Mouse (Mus musculus): ENCODE data around the gene Fam222a. TPM values are rescaled to one million over a fixed set of nuclear protein-coding genes. Genes with fewer than 3 reads are reported as not detected.

Gene Fam222a
- total RNA-seq (2015; ENCODE audit: low replicate concordance) (1.2 TPM in 1 of 2 replicates, not detected in the other), total RNA-seq (2017; ENCODE audit: low replicate concordance) (not detected in 2 replicates)

GRCm38 (mm10) chr5:114567565-114568197 lies at the start of gene Fam222a:
TSS of gene Fam222a (plus strand) at chr5:114568016.
- no peak for ATAC-seq (replicated peaks; ENCODE audit: low FRiP score, poor library complexity, severe bottlenecking)

- no peak for ATAC-seq (replicated peaks; ENCODE audit: low FRiP score, poor library complexity, severe bottlenecking)
These were observed 39.5 kb upstream of the Fam222a start for GRCm38 (mm10) chr5:114528355-114528754.

DNA sequence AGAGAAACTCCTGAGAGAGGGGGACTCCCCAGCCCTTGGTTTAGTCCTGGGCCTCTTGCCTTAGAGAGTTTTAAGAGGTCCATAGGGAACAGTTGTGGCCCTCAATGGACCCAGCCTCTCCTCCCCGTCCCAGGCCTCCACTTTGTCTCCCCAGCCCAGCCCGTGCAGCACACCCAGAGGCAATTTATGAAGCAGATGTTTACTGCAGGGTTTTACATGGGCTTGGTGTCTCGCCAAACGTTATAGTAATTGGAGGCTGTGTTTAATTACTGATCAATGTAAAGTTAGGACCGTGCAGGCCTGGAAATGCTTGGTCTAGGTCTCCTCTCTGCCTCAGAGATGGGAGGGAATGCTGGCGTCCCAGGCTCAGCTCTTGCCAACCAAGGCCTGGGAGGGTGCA lies 37.5 kb upstream of the Fam222a start:
- ATAC-seq (replicated peaks; ENCODE audit: low FRiP score, poor library complexity, severe bottlenecking) = no peak

GRCm38 (mm10) chr5:114532055-114532454 lies 35.8 kb upstream of the Fam222a start:
- no peak for ATAC-seq (replicated peaks; ENCODE audit: low FRiP score, poor library complexity, severe bottlenecking)

DNA sequence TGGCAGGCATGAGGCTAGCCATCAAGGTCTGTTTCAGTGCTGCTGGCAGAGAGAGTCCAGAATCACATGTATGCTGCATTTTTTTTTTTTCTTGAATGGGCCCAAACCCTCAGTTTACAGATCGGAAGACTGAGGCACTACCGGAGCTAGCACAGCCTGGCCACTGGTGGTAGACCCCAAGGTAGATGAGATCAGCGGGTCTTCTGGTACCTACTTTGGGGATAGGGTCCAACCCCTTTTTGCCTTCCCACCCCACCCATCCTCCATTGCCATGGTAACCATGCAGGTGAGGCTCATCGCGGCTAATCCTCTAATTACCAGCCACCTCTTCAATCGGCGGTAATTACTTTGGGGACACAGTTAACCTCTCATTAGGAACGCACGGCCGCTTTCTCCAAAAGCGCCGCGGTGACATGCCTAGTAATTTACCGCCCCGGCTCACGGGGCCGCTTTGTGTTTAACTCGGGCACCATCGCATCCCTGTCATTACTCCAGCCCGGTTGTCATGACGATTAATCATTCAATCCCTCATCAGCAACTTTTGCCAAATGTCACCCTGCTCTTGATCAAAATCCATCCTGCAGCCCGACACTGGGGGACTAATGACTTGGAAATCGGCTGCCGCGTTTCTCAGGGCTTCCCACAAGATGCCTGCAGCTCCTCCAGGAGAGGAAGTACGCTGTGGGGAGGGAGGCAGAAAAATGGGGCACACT lies 30.4 kb upstream of the Fam222a start:
- no peak for ATAC-seq (replicated peaks; ENCODE audit: low FRiP score, poor library complexity, severe bottlenecking)

GRCm38 (mm10) chr5:114538021-114538405 lies 29.8 kb upstream of the Fam222a start:
- ATAC-seq (replicated peaks; ENCODE audit: low FRiP score, poor library complexity, severe bottlenecking) = no peak

DNA sequence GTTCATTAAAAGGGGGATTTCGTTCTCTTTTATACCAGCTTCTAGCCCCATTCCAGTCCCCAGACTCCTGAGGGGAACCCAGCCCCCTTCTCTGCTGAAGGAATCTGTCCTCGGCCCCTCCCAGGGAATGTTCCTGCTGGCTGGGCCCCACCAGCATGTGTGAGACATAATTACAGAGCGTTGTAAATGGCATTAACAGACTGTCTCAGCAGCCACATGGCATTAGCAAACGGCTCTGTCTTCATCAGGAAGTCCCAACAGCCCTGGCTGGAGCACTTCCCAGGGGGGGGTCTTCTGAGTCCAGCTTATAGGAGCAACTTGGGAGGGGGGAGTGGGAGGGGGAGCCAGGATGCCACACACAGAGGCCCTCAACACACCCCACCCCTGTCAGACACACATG lies 29.1 kb upstream of the Fam222a start:
- no peak for ATAC-seq (replicated peaks; ENCODE audit: low FRiP score, poor library complexity, severe bottlenecking)

DNA sequence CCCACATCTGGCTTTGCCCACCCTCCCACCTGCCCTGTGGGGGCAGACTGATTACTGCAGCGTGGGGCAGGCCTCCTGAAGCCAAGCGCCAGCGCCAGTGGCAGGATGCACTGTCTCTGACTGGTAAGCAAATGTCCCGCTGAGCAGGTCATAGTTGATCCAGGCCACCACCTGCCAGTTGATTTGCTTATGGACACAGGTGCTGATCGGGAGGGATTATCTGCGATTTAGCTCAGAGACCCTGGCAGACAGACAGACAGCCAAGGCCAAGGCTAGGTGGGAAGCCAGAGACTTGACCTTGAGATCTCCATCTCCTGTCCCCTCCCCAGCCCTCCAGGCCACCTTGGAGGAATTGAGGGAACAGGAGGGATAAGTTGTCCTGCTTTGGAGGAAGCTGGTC lies 28.1 kb upstream of the Fam222a start:
- no peak for ATAC-seq (replicated peaks; ENCODE audit: low FRiP score, poor library complexity, severe bottlenecking)

- ATAC-seq (replicated peaks; ENCODE audit: low FRiP score, poor library complexity, severe bottlenecking) = no peak
These were observed 26.0 kb upstream of the Fam222a start for GRCm38 (mm10) chr5:114541656-114542445.

- no peak for ATAC-seq (replicated peaks; ENCODE audit: low FRiP score, poor library complexity, severe bottlenecking)
These were observed 24.2 kb upstream of the Fam222a start for GRCm38 (mm10) chr5:114543656-114544055.

DNA sequence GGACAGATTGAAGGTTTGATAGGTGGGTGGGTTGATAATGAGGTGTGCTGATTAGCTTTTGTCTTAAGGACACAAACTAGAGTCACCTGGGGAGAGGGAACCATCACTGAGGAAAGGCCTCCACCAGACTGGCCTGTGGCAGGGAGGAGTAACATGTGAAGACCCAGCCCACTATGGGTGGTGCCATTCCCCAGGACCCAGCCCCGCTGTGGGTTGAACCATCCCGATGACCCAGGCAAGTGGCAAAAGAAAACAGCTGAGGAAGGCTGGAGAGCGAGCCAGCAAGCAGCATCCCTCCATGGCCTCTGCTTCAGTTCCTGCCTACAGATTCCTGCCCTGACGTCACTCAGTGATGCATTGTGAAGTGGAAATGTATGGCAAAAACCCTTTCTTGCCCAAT lies 23.6 kb upstream of the Fam222a start:
- no peak for ATAC-seq (replicated peaks; ENCODE audit: low FRiP score, poor library complexity, severe bottlenecking)

GRCm38 (mm10) chr5:114545076-114545475 lies 22.7 kb upstream of the Fam222a start:
- ATAC-seq (replicated peaks; ENCODE audit: low FRiP score, poor library complexity, severe bottlenecking) = no peak

DNA sequence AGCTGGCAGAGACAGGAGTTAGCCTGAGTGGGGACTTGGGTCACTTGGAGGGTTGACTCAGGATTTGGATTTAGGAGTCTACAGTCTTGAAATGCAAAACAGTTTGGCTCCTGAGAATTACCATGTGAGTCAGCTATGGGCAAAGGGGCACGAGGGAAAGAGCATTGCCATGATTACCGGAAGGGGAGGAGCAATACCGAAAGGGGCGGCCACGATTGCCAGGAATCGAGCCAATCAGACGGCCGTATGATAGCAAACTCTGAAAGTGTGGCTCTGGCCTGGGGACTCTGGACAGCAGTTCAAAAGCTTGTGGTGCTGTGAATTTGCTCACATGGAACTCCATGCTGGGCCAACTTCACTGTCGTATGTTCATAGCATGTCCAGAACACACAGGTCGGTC lies 18.8 kb upstream of the Fam222a start:
- no peak for ATAC-seq (replicated peaks; ENCODE audit: low FRiP score, poor library complexity, severe bottlenecking)

- no peak for ATAC-seq (replicated peaks; ENCODE audit: low FRiP score, poor library complexity, severe bottlenecking)
These were observed 18.0 kb upstream of the Fam222a start for GRCm38 (mm10) chr5:114549770-114550169.

GRCm38 (mm10) chr5:114550431-114550830 lies 17.4 kb upstream of the Fam222a start:
- no peak for ATAC-seq (replicated peaks; ENCODE audit: low FRiP score, poor library complexity, severe bottlenecking)

- ATAC-seq (replicated peaks; ENCODE audit: low FRiP score, poor library complexity, severe bottlenecking) = no peak
These were observed 16.8 kb upstream of the Fam222a start for GRCm38 (mm10) chr5:114550886-114551492.

DNA sequence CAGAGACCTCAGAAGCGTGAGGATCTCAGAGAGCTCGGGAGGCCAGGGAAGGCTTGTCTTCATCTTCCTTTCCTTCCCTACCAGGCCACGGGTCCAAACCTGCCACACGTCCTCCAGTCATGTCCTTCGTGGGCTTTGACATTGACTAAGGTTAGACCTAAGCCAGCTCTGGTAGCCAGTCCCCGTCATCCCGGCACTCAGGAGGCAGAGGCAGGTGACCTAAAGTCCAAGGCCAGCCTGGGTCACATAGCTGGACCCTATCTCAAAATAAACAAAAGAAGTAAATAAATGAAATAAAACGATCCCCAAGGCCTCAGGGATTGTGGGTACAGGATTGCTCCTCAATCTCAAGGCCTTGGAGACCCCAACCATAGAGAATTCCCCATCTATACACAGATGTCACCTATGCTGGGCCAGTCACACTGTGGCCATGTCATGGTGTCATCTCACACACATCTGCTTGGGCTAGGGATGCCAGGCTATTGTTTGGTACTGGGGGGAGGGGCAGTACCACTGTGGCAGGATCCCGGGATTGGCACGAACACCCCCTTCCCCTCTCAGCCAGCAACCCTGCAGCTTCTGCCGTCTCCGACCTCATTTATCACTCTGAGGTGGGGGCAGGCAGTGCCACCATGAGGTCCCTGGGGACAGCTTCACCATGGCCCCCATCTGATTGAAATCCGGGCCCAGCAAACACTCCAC lies 15.2 kb upstream of the Fam222a start:
- ATAC-seq (replicated peaks; ENCODE audit: low FRiP score, poor library complexity, severe bottlenecking) = no peak

DNA sequence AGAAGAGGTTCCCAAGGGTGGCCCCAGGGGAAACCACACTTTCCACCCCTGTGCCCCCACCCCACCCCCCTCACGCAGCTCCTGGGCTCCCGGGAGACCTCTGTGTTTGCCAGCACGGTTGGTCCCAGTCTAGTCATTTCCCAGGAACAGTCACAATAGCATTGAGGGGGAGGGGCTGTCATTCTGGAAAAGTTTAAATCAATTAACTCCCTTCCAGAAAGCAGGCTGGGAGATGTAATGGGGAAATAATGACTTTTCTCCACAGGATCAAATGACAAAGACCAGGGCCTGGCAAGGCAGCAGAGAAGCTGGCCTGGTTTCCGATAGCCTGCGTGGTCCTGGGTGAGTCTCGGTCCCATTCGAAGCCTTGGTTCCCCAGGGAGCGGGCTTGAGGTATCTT lies 14.1 kb upstream of the Fam222a start:
- ATAC-seq (replicated peaks; ENCODE audit: low FRiP score, poor library complexity, severe bottlenecking) = no peak

DNA sequence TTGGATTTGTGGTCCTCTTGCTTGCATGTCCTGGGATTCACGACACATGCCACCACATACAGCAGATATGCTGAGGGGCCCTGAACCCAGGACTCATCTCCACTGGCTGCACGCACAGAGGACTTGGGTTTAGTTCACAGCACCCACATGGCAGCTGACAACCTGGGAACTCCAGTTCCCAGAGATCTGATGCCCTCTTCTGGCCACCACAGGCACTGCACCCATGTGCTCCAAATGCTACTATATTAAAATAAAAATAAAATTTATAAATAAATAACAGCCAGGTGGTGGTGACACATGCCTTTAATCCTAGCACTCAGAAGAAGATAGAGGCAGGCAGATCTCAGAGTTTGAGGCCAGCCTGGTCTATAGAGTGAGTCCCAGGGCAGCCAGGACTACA lies 12.4 kb upstream of the Fam222a start:
- ATAC-seq (replicated peaks; ENCODE audit: low FRiP score, poor library complexity, severe bottlenecking) = no peak

DNA sequence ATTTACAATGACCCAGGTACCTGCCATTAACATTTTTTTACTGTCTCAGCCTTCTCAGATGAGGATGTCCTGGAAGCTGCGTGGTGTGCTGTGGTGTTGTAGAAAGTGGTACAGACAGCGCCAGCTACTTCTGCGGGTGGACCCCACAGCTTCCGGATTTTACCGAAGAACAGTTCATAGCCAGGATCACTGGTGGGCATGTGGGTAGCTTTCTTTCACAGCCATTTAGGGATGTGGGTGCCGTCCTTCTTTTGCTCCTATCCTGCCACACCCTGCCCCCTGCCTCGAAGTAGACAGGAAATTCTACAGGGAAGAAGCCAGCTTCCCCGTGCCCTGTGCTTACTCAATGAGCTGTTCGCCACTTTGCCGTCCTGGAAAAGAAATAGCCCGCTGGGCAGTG lies 11.7 kb upstream of the Fam222a start:
- no peak for ATAC-seq (replicated peaks; ENCODE audit: low FRiP score, poor library complexity, severe bottlenecking)
